Mouse (Mus musculus) thymus, adult 2 months (tissue): Measurements from ENCODE around the gene Rpl31.

Experiments
- CTCF ChIP-seq: fragments of 200-500 bp; IDR thresholded peaks from 2 replicates; pipeline ENCODE4 v1.5.1; 2012; ENCODE audit warnings: mild to moderate bottlenecking, control low read depth, low read length, moderate library complexity, borderline replicate concordance; ENCODE audit not compliant: control insufficient read depth, poor library complexity, insufficient read depth; ENCODE audit errors: extremely low read depth
- POLR2A ChIP-seq: fragments of 200-500 bp; IDR thresholded peaks from 2 replicates; pipeline ENCODE4 v1.6.1; 2012; ENCODE audit warnings: mild to moderate bottlenecking, low read length, control low read depth, moderate library complexity; ENCODE audit not compliant: control insufficient read depth, poor library complexity, insufficient read depth; ENCODE audit errors: extremely low read depth

DNA sequence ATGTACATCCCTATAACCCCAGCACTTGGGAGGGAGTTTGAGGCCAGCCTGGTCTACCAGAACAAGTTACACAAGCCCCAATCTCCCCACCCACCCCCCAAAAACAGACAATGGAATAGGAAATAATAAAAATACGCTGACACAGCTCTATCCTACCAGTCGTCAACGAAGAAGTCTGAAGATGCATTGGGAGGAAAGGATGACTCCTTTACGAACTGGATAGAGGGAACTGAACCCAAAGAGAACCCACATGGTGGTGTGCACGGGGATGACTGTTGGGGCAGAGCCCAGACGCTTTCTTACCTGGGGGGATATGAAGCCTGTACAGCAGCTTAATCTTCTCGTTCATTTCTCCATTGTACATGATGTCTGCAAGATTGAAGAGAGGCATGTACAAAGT, 8.5 kb downstream of the Rpl31 start:
- TF ChIP-seq CTCF (no peak), POLR2A (no peak)
